Mouse (Mus musculus): ENCODE data around the gene Gm20696. TPM values are rescaled to one million over a fixed set of nuclear protein-coding genes. Genes with fewer than 3 reads are reported as not detected.

The Gm20696 gene
- polyA plus RNA-seq, 1 experiment from 2014 or later = 2.4 TPM

- Histone ChIP-seq H3K4me1 (ENCODE audit: control insufficient read depth, insufficient read depth, low read length) (peaks cover 11% of the 10 kb centered on the region; the same call in 1 of the 2 replicates), H3K36me3 (ENCODE audit: control insufficient read depth, insufficient read depth, low read length) (no peaks in the 10 kb centered on the region), H3K9ac (ENCODE audit: low read depth, low read length) (no peak overlapping the region), H3K27me3 (replicated peaks; ENCODE audit: control insufficient read depth, insufficient read depth, low read length) (no peaks in the 10 kb centered on the region), H3K4me3 (ENCODE audit: low read length) (no peak overlapping the region), H3K9me3 (ENCODE audit: control insufficient read depth, low read length) (no peaks in the 10 kb centered on the region), H3K4me2 (ENCODE audit: low read depth, low read length) (no peak overlapping the region), H3K27ac (ENCODE audit: low read length) (no peak overlapping the region)
- 65% methylated on average over 2 of the region's 2 CpGs for WGBS
- ATAC-seq = 0 out of 2 replicates have a peak, but pooled peaks have one; percentile 52
Observed at GRCm38 (mm10) chr6:99217846-99218245, 448.8 kb downstream of the Gm20696 start.

- Histone ChIP-seq H3K27ac (ENCODE audit: low read length) (no peak overlapping the region), H3K4me1 (ENCODE audit: control insufficient read depth, insufficient read depth, low read length) (peaks cover 9% of the 10 kb centered on the region; the same call in 1 of the 2 replicates), H3K9ac (ENCODE audit: low read depth, low read length) (no peak overlapping the region), H3K27me3 (replicated peaks; ENCODE audit: control insufficient read depth, insufficient read depth, low read length) (no peaks in the 10 kb centered on the region), H3K4me2 (ENCODE audit: low read depth, low read length) (no peak overlapping the region), H3K4me3 (ENCODE audit: low read length) (no peak overlapping the region), H3K9me3 (ENCODE audit: control insufficient read depth, low read length) (no peaks in the 10 kb centered on the region), H3K36me3 (ENCODE audit: control insufficient read depth, insufficient read depth, low read length) (no peaks in the 10 kb centered on the region)
- 80% methylated on average over 6 of the region's 7 CpGs for WGBS
- ATAC-seq = no peak
Observed at GRCm38 (mm10) chr6:99217155-99217554, 449.4 kb downstream of the Gm20696 start.

GRCm38 (mm10) chr6:99212461-99212860 lies 454.1 kb downstream of the Gm20696 start:
- no peak overlapping the region for H3K9ac ChIP-seq (ENCODE audit: low read depth, low read length)
- no peak overlapping the region for H3K27ac ChIP-seq (ENCODE audit: low read length)
- H3K9me3 ChIP-seq (ENCODE audit: control insufficient read depth, low read length) = no peaks in the 10 kb centered on the region
- no peak overlapping the region for H3K4me2 ChIP-seq (ENCODE audit: low read depth, low read length)
- no peak overlapping the region for H3K4me3 ChIP-seq (ENCODE audit: low read length)
- WGBS = 79% methylated on average over 4 of the region's 4 CpGs
- no peaks in the 10 kb centered on the region for H3K27me3 ChIP-seq (replicated peaks; ENCODE audit: control insufficient read depth, insufficient read depth, low read length)
- ATAC-seq = no peak
- peaks cover 3% of the 10 kb centered on the region for H3K4me1 ChIP-seq (ENCODE audit: control insufficient read depth, insufficient read depth, low read length)
- H3K36me3 ChIP-seq (ENCODE audit: control insufficient read depth, insufficient read depth, low read length) = no peaks in the 10 kb centered on the region

- H3K27ac ChIP-seq (ENCODE audit: low read length) = no peak overlapping the region
- H3K4me3 ChIP-seq (ENCODE audit: low read length) = no peak overlapping the region
- H3K4me2 ChIP-seq (ENCODE audit: low read depth, low read length) = no peak overlapping the region
- H3K36me3 ChIP-seq (ENCODE audit: control insufficient read depth, insufficient read depth, low read length) = no peaks in the 10 kb centered on the region
- no peaks in the 10 kb centered on the region for H3K9me3 ChIP-seq (ENCODE audit: control insufficient read depth, low read length)
- WGBS = 79% methylated on average over 5 of the region's 5 CpGs
- H3K27me3 ChIP-seq (replicated peaks; ENCODE audit: control insufficient read depth, insufficient read depth, low read length) = no peaks in the 10 kb centered on the region
- H3K4me1 ChIP-seq (ENCODE audit: control insufficient read depth, insufficient read depth, low read length) = peaks cover 7% of the 10 kb centered on the region
- ATAC-seq = no peak
- no peak overlapping the region for H3K9ac ChIP-seq (ENCODE audit: low read depth, low read length)
Observed at GRCm38 (mm10) chr6:99211663-99212333, 454.8 kb downstream of the Gm20696 start.

GRCm38 (mm10) chr6:99210161-99210560 lies 456.4 kb downstream of the Gm20696 start:
- no peak for ATAC-seq
- no peak overlapping the region for H3K4me2 ChIP-seq (ENCODE audit: low read depth, low read length)
- no peaks in the 10 kb centered on the region for H3K27me3 ChIP-seq (replicated peaks; ENCODE audit: control insufficient read depth, insufficient read depth, low read length)
- no peak overlapping the region for H3K27ac ChIP-seq (ENCODE audit: low read length)
- H3K9me3 ChIP-seq (ENCODE audit: control insufficient read depth, low read length) = no peaks in the 10 kb centered on the region
- H3K9ac ChIP-seq (ENCODE audit: low read depth, low read length) = no peak overlapping the region
- H3K36me3 ChIP-seq (ENCODE audit: control insufficient read depth, insufficient read depth, low read length) = no peaks in the 10 kb centered on the region
- 80% methylated on average over 7 of the region's 7 CpGs for WGBS
- no peak overlapping the region for H3K4me3 ChIP-seq (ENCODE audit: low read length)
- peaks cover 20% of the 10 kb centered on the region for H3K4me1 ChIP-seq (ENCODE audit: control insufficient read depth, insufficient read depth, low read length)

Small RNA genes lying within 50 kb of the gene (microRNA-seq; reads per million reads assigned to microRNA genes)
- not detected for gene Gm22328

Other genes with a start within 250 kb of the Gm20696 start
- 74.8 and 74.9 TPM in 2 replicates for gene Foxp1, start 144.1 kb downstream of the Gm20696 start, polyA plus RNA-seq (2015; fragmentation: Nextera tagmentation; extraction: Ambion mirVana)
- 9.0 and 10.1 TPM in 2 replicates for gene Eif4e3, start within 50 bp of the Gm20696 start, polyA plus RNA-seq (2015; fragmentation: Nextera tagmentation; extraction: Ambion mirVana)
- 1.2 TPM in 2 replicates for gene Gpr27, start 25.9 kb upstream of the Gm20696 start, polyA plus RNA-seq (2015; fragmentation: Nextera tagmentation; extraction: Ambion mirVana)
- not detected in 2 replicates for gene Prok2, start 59.6 kb upstream of the Gm20696 start, polyA plus RNA-seq (2015; fragmentation: Nextera tagmentation; extraction: Ambion mirVana)

All from intestine, embryonic 16.5 days (tissue).